In genomic region chr6:51546085-51546484, GRCm38 (mm10) we compare ENCODE assay signal across 28 mouse cellular contexts. TPM values are rescaled to one million over a fixed set of nuclear protein-coding genes. Genes with fewer than 3 reads are reported as not detected.
A peak's percentile ranks its signal among the peaks of the same experiment; 100 is the strongest.
DNase-seq lines count a peak whose midpoint lies in the region; ATAC-seq and TF ChIP-seq lines count a peak whose summit lies in the region.
"Had no signal": no experiment of that assay in that cellular context is flagged by ENCODE, and none has a peak within 500 bp of the region (broad histone marks: within the 10 kb centered on the region; RNA-seq: fewer than 3 reads in every experiment).

No protein-coding gene starts in this region.

- no peak for TF ChIP-seq POLR2A in myocyte (IDR thresholded peaks at IDR 0.05; ENCODE audit: insufficient read length, low read depth)

- peak overlapping the region; percentile 76; the same call in 1 of the 2 replicates for H3K27ac ChIP-seq in gastrocnemius, adult 2 months
- H3K27ac ChIP-seq in lung, postnatal 0 days (ENCODE audit: low read length), result no peak overlapping the region
- H3K27ac ChIP-seq in hindbrain, embryonic 14.5 days, result no peak overlapping the region
- H3K27ac ChIP-seq: embryonic facial prominence, embryonic 10.5 days; embryonic facial prominence, embryonic 15.5 days; forebrain, embryonic 12.5 days; hindbrain, embryonic 13.5 days; midbrain, embryonic 12.5 days; neural tube, embryonic 13.5 days had no signal

- TF ChIP-seq CTCF in gastrocnemius, adult 2 months (IDR thresholded peaks at IDR 0.05), result no peak
- TF ChIP-seq CTCF in lung, postnatal 0 days (IDR thresholded peaks at IDR 0.05), result no peak

- TF ChIP-seq EP300 in lung, postnatal 0 days (IDR thresholded peaks at IDR 0.05), result no peak

- H3K4me2 ChIP-seq in lung, postnatal 0 days (replicated peaks; ENCODE audit: low read depth, low read length), result no peak overlapping the region
- peak overlapping the region; percentile 68 for H3K4me2 ChIP-seq in myocyte (ENCODE audit: low read depth)
- H3K4me2 ChIP-seq in hindbrain, embryonic 14.5 days (replicated peaks), result no peak overlapping the region
- H3K4me2 ChIP-seq: embryonic facial prominence, embryonic 15.5 days; forebrain, embryonic 12.5 days; hindbrain, embryonic 13.5 days; midbrain, embryonic 12.5 days; neural tube, embryonic 13.5 days had no signal

- H3ac ChIP-seq in myocyte (ENCODE audit: control insufficient read depth, insufficient read length), result no peak overlapping the region

- H3K4me3 ChIP-seq in gastrocnemius, adult 2 months, result no peak overlapping the region; the same call in 1 of the 2 replicates
- no peak overlapping the region for H3K4me3 ChIP-seq in lung, postnatal 0 days (ENCODE audit: low read depth, low read length)
- peak overlapping the region; percentile 3 for H3K4me3 ChIP-seq in myocyte
- H3K4me3 ChIP-seq in hindbrain, embryonic 14.5 days (replicated peaks; ENCODE audit: low read length), result no peak overlapping the region
- H3K4me3 ChIP-seq: embryonic facial prominence, embryonic 10.5 days; embryonic facial prominence, embryonic 15.5 days; forebrain, embryonic 12.5 days; heart, embryonic 12.5 days; hindbrain, embryonic 13.5 days; midbrain, embryonic 12.5 days; neural tube, embryonic 13.5 days; stomach, embryonic 15.5 days had no signal

- H3K79me2 ChIP-seq in myocyte (ENCODE audit: control insufficient read depth, insufficient read depth), result no peaks in the 10 kb centered on the region

- no peaks in the 10 kb centered on the region for H3K36me3 ChIP-seq in lung, postnatal 0 days (ENCODE audit: insufficient read depth, low read length)
- no peaks in the 10 kb centered on the region for H3K36me3 ChIP-seq in myocyte (ENCODE audit: control insufficient read depth, insufficient read depth)
- no peaks in the 10 kb centered on the region for H3K36me3 ChIP-seq in hindbrain, embryonic 14.5 days (replicated peaks; ENCODE audit: control insufficient read depth, insufficient read depth)
- H3K36me3 ChIP-seq: embryonic facial prominence, embryonic 15.5 days; forebrain, embryonic 12.5 days; heart, embryonic 12.5 days; hindbrain, embryonic 13.5 days; midbrain, embryonic 12.5 days; neural tube, embryonic 13.5 days; stomach, embryonic 15.5 days had no signal

- no peaks in the 10 kb centered on the region for H3K9me3 ChIP-seq in lung, postnatal 0 days (ENCODE audit: low read length)
- H3K9me3 ChIP-seq in hindbrain, embryonic 14.5 days (ENCODE audit: control insufficient read depth, low read length), result no peaks in the 10 kb centered on the region
- H3K9me3 ChIP-seq: embryonic facial prominence, embryonic 10.5 days; embryonic facial prominence, embryonic 15.5 days; forebrain, embryonic 12.5 days; heart, embryonic 12.5 days; hindbrain, embryonic 13.5 days; midbrain, embryonic 12.5 days; neural tube, embryonic 13.5 days; stomach, embryonic 15.5 days had no signal

- intact Hi-C loops in gastrocnemius, adult 2 months (cut with DNase I), result no loop called here

- no peak for ATAC-seq in lung, postnatal 0 days
- no peak for ATAC-seq in hindbrain, embryonic 14.5 days (ENCODE audit: low FRiP score)
- ATAC-seq: intestine, postnatal 0 days had no signal

- no peaks in the 10 kb centered on the region for H3K27me3 ChIP-seq in lung, postnatal 0 days (replicated peaks; ENCODE audit: insufficient read depth, low read length)
- H3K27me3 ChIP-seq in myocyte (ENCODE audit: control insufficient read depth, insufficient read depth, insufficient read length), result no peaks in the 10 kb centered on the region
- no peaks in the 10 kb centered on the region for H3K27me3 ChIP-seq in hindbrain, embryonic 14.5 days (ENCODE audit: control insufficient read depth, insufficient read depth, low read length)
- H3K27me3 ChIP-seq: embryonic facial prominence, embryonic 15.5 days; forebrain, embryonic 12.5 days; heart, embryonic 12.5 days; hindbrain, embryonic 13.5 days; midbrain, embryonic 12.5 days; neural tube, embryonic 13.5 days; stomach, embryonic 15.5 days had no signal

- DNase-seq in gastrocnemius, adult 2 months, result no peak
- DNase-seq in gastrocnemius, postnatal 10 days, result no peak
- DNase-seq in lung, postnatal 0 days (ENCODE audit: low spot score), result peak; percentile 42
- DNase-seq in lung, postnatal 10 days, result no peak
- DNase-seq in hindbrain, embryonic 14.5 days (ENCODE audit: low spot score), result no peak
- DNase-seq in right cerebral cortex, postnatal 36 days (ENCODE audit: low spot score in 2 of 2), result no peak
- DNase-seq: adrenal gland, adult 2 months; cerebellum, adult 8-10 months; cerebellum, postnatal 25 days; gastrocnemius, postnatal 25 days; heart, postnatal 4 days; kidney, adult 9 months; kidney, postnatal 14 days; layer of hippocampus, adult 9-11 months; left cerebral cortex, postnatal 4 days; lung, adult 18-20 months; lung, postnatal 14 days; thymus, postnatal 14 days had no signal

- no peak overlapping the region for H3K9ac ChIP-seq in lung, postnatal 0 days (replicated peaks; ENCODE audit: low read depth)
- H3K9ac ChIP-seq in hindbrain, embryonic 14.5 days, result no peak overlapping the region
- H3K9ac ChIP-seq: embryonic facial prominence, embryonic 15.5 days; forebrain, embryonic 12.5 days; heart, embryonic 12.5 days; hindbrain, embryonic 13.5 days; midbrain, embryonic 12.5 days; neural tube, embryonic 13.5 days; stomach, embryonic 15.5 days had no signal

- 85% methylated on average over 2 of the region's 2 CpGs for WGBS in lung, postnatal 0 days
- 92% methylated on average over 2 of the region's 2 CpGs for WGBS in hindbrain, embryonic 14.5 days

- no peaks in the 10 kb centered on the region for H3K4me1 ChIP-seq in lung, postnatal 0 days (ENCODE audit: insufficient read depth, low read depth, low read length)
- peaks cover 6% of the 10 kb centered on the region; the same call in 1 of the 2 replicates for H3K4me1 ChIP-seq in hindbrain, embryonic 14.5 days (replicated peaks; ENCODE audit: control insufficient read depth, insufficient read depth, low read length)
- H3K4me1 ChIP-seq: stomach, embryonic 15.5 days had no signal

TF ChIP-seq in myocyte, 11 proteins besides CTCF, POLR2A, EP300 and RAD21:
- no peak for TF ChIP-seq TCF3 (IDR thresholded peaks at IDR 0.05; ENCODE audit: insufficient read length, low read depth)
- no peak for TF ChIP-seq TCF12 (IDR thresholded peaks at IDR 0.05; ENCODE audit: insufficient read depth, poor library complexity, severe bottlenecking)

RNA-seq across cellular contexts. Expression of gene Snx10, which starts 22.4 kb away (rescaled TPM):
- total RNA-seq in gastrocnemius, adult 2 months (2021), result 1 to 10 TPM; 4.4 to 6.1 TPM
- total RNA-seq in gastrocnemius, postnatal 10 days (2021), result 10 to 100 TPM in 1 of 2 experiments, 1 to 10 TPM in 1; 7.8 to 12.0 TPM
- polyA plus RNA-seq in lung, postnatal 0 days (2015; fragmentation: Nextera tagmentation; extraction: Ambion mirVana), result 11.8 and 14.3 TPM in 2 replicates
- polyA plus RNA-seq in myocyte (2012; fragmentation: generic; extraction: Trizol), result 3.3 TPM
- polyA plus RNA-seq in hindbrain, embryonic 14.5 days (2014; fragmentation: Nextera tagmentation; extraction: Ambion mirVana), result 60.3 and 69.1 TPM in 2 replicates
